Mouse (Mus musculus): ENCODE measurements around the gene Kdm5b. TPM values are rescaled to one million over a fixed set of nuclear protein-coding genes. Genes with fewer than 3 reads are reported as not detected.
"Not testable (repeated sequence)": the region's sequence is repeated elsewhere in the genome, so short reads cannot be mapped to it uniquely, and the experiment has no call there.

Gene Kdm5b
- polyA plus RNA-seq, 1 experiment, result 20.4 TPM

- TF ChIP-seq CTCF (IDR thresholded peaks at IDR 0.05; ENCODE audit: control insufficient read depth, insufficient read depth, low read length) (peak; percentile 87), POLR2A (IDR thresholded peaks at IDR 0.05; ENCODE audit: borderline replicate concordance, control insufficient read depth, low read depth, low read length) (no peak)
- WGBS, result 2% methylated on average over 7 of the region's 7 CpGs
- H3K4me3 ChIP-seq (replicated peaks; ENCODE audit: control insufficient read depth, low read depth, low read length), result no peak overlapping the region
- peaks cover 2% of the 10 kb centered on the region for H3K4me1 ChIP-seq (ENCODE audit: control insufficient read depth, insufficient read depth, low read length)
- no peak overlapping the region for H3K27ac ChIP-seq (ENCODE audit: control insufficient read depth, insufficient read depth, low read depth, low read length, poor library complexity)
These were observed 41.3 kb upstream of the Kdm5b start for GRCm38 (mm10) chr1:134518677-134519076.

- not testable (repeated sequence) for H3K4me1 ChIP-seq (ENCODE audit: control insufficient read depth, insufficient read depth, low read length); H3K4me3 ChIP-seq (replicated peaks; ENCODE audit: control insufficient read depth, low read depth, low read length); H3K27ac ChIP-seq (ENCODE audit: control insufficient read depth, insufficient read depth, low read depth, low read length, poor library complexity)
- 89% methylated on average over 5 of the region's 5 CpGs for WGBS
These were observed 40.8 kb upstream of the Kdm5b start for GRCm38 (mm10) chr1:134519201-134519600.

DNA sequence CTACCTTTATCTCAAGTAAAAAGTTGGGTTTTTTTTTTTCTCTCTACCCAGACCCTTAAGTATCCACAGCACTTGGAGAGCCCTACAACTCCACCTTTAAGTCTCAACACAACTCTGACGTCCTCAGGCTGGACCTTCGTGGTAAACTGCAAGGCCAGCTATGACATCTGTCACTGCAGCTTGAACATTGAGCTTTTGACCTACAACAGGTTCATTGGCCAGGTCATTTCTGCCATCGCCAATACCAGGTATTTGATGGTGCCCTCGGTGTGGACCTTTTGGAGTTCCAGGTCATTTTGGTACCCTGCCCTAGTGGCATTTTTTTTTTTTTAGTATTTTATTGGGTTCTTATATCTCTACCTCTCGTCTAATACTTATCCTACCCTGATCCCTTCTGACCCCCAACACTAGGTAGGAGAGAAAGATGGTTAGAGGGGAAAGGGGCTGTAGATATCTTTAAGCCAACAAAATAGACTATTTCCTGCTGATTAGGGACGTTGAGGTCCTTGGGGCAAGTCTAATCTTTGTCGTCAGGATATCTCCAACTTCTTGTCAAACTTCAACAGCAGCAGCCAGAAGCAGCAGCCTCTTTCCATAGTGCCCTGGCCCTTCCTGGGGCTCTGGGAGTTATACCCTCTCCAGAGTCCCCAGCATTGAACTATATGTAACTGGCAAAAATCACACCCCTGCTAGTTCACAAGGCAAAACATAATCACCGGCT is 39.8 kb upstream of the Kdm5b start:
- WGBS, result 67% methylated on average over 8 of the region's 8 CpGs
- Histone ChIP-seq H3K4me1 (ENCODE audit: control insufficient read depth, insufficient read depth, low read length) (peaks cover 2% of the 10 kb centered on the region), H3K27ac (ENCODE audit: control insufficient read depth, insufficient read depth, low read depth, low read length, poor library complexity) (no peak overlapping the region)

DNA sequence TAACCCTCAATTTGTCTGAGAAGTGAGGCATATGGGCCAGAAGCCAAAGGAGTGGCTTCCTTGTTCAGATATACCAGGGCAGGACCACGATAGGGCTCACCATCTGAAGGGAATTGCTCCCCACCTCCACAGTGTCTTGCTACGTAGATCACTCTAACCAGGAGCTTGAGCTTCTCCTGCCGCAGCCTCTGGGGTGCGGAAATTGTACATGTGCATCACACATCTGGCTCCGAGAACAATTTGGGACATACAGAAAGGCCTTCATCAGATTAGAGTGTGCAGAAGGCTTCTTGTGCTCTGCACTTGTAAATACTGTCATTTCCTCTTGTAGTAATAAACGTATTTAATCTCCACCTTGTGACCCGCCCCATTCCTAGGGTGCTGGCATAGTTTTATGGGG is 38.8 kb upstream of the Kdm5b start:
- TF ChIP-seq POLR2A (IDR thresholded peaks at IDR 0.05; ENCODE audit: borderline replicate concordance, control insufficient read depth, low read depth, low read length) (no peak), CTCF (IDR thresholded peaks at IDR 0.05; ENCODE audit: control insufficient read depth, insufficient read depth, low read length) (no peak)
- H3K27ac ChIP-seq (ENCODE audit: control insufficient read depth, insufficient read depth, low read depth, low read length, poor library complexity), result no peak overlapping the region
- 60% methylated on average over 7 of the region's 7 CpGs for WGBS
- no peak overlapping the region for H3K4me3 ChIP-seq (replicated peaks; ENCODE audit: control insufficient read depth, low read depth, low read length)
- H3K4me1 ChIP-seq (ENCODE audit: control insufficient read depth, insufficient read depth, low read length), result peaks cover 2% of the 10 kb centered on the region

More for the DNA sequence above, 39.8 kb upstream of the Kdm5b start:
- no peak overlapping the region for H3K4me3 ChIP-seq (replicated peaks; ENCODE audit: control insufficient read depth, low read depth, low read length)
- no peak for TF ChIP-seq CTCF (IDR thresholded peaks at IDR 0.05; ENCODE audit: control insufficient read depth, insufficient read depth, low read length)
- no peak for TF ChIP-seq POLR2A (IDR thresholded peaks at IDR 0.05; ENCODE audit: borderline replicate concordance, control insufficient read depth, low read depth, low read length)

DNA sequence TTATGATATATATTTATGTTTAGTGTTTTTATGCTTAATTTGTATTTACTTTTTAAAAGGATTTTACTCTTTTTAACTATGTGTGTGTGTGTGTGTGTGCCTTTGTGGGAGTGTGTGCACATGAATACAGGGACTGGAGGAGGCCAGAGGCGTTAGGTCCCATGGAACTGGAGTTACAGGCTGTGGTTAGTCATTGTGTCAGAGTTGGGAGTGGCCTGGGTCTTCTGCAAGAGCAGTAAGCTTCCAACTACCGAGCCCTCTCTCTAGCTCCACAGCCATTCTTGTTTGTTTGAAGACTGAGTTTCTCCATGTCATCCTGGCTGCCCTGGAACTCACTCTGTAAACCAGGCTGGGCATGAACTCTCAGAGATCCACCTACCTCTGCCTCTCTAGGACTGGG is 37.6 kb upstream of the Kdm5b start:
- H3K4me1 ChIP-seq (ENCODE audit: control insufficient read depth, insufficient read depth, low read length), result peaks cover 2% of the 10 kb centered on the region
- TF ChIP-seq CTCF (IDR thresholded peaks at IDR 0.05; ENCODE audit: control insufficient read depth, insufficient read depth, low read length) (no peak), POLR2A (IDR thresholded peaks at IDR 0.05; ENCODE audit: borderline replicate concordance, control insufficient read depth, low read depth, low read length) (no peak)
- 18% methylated on average over 2 of the region's 2 CpGs for WGBS
- H3K27ac ChIP-seq (ENCODE audit: control insufficient read depth, insufficient read depth, low read depth, low read length, poor library complexity), result peak overlapping the region; percentile 11; the same call in 1 of the 2 replicates
- H3K4me3 ChIP-seq (replicated peaks; ENCODE audit: control insufficient read depth, low read depth, low read length), result no peak overlapping the region

DNA sequence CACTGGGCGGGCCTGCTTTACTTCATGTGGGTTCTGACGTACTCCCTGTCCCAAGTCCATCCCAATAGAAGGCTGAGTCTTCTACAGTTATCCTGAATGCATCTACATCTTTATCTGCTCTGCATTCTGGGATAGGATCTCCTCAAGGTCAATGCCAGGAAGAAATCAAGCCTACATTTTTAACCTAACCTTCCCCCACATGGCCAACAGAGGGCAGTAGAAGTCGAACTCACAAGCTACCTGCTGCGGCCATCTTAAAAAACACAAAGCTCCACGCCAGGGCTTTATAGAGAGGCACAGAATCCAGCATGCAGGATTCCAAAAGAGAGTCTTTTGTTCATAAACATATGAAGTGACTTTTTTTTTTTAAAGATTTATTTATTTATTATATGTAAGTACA is 35.5 kb upstream of the Kdm5b start:
- H3K4me3 ChIP-seq (replicated peaks; ENCODE audit: control insufficient read depth, low read depth, low read length), result no peak overlapping the region
- 57% methylated on average over 5 of the region's 5 CpGs for WGBS

GRCm38 (mm10) chr1:134525015-134525414 is 35.0 kb upstream of the Kdm5b start:
- H3K4me1 ChIP-seq (ENCODE audit: control insufficient read depth, insufficient read depth, low read length), result peaks cover 2% of the 10 kb centered on the region
- no peak for TF ChIP-seq POLR2A (IDR thresholded peaks at IDR 0.05; ENCODE audit: borderline replicate concordance, control insufficient read depth, low read depth, low read length)
- no peak for TF ChIP-seq CTCF (IDR thresholded peaks at IDR 0.05; ENCODE audit: control insufficient read depth, insufficient read depth, low read length)
- no peak overlapping the region for H3K4me3 ChIP-seq (replicated peaks; ENCODE audit: control insufficient read depth, low read depth, low read length)
- no peak overlapping the region for H3K27ac ChIP-seq (ENCODE audit: control insufficient read depth, insufficient read depth, low read depth, low read length, poor library complexity)
- WGBS, result 90% methylated on average over 1 of the region's 1 CpGs

More for the DNA sequence above, 35.5 kb upstream of the Kdm5b start:
- TF ChIP-seq POLR2A (IDR thresholded peaks at IDR 0.05; ENCODE audit: borderline replicate concordance, control insufficient read depth, low read depth, low read length) (no peak), CTCF (IDR thresholded peaks at IDR 0.05; ENCODE audit: control insufficient read depth, insufficient read depth, low read length) (peak; percentile 60)
- peaks cover 2% of the 10 kb centered on the region for H3K4me1 ChIP-seq (ENCODE audit: control insufficient read depth, insufficient read depth, low read length)
- H3K27ac ChIP-seq (ENCODE audit: control insufficient read depth, insufficient read depth, low read depth, low read length, poor library complexity), result no peak overlapping the region

DNA sequence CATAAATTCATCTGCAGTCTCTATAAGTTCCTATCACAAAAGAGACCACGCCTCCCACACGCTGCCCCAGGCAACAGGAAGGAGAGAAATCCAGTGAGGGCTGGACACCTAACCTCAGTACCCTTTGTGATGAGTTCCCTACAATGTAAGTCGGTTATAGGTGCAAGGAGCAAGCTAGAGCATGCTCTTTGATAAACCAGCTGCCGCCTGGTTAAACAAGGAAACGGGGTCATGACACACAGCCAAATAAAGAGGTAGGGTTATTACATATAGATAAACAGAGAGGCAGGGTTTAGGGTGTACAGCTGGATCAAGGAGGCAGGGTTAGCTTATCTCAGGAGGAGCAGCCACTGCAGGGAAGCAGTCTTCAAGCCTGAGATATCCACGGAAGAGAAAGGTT is 33.2 kb upstream of the Kdm5b start:
- Histone ChIP-seq H3K4me1 (ENCODE audit: control insufficient read depth, insufficient read depth, low read length) (peaks cover 2% of the 10 kb centered on the region), H3K27ac (ENCODE audit: control insufficient read depth, insufficient read depth, low read depth, low read length, poor library complexity) (peak overlapping the region; percentile 75), H3K4me3 (replicated peaks; ENCODE audit: control insufficient read depth, low read depth, low read length) (no peak overlapping the region)
- 53% methylated on average over 6 of the region's 6 CpGs for WGBS
- no peak for TF ChIP-seq POLR2A (IDR thresholded peaks at IDR 0.05; ENCODE audit: borderline replicate concordance, control insufficient read depth, low read depth, low read length)

DNA sequence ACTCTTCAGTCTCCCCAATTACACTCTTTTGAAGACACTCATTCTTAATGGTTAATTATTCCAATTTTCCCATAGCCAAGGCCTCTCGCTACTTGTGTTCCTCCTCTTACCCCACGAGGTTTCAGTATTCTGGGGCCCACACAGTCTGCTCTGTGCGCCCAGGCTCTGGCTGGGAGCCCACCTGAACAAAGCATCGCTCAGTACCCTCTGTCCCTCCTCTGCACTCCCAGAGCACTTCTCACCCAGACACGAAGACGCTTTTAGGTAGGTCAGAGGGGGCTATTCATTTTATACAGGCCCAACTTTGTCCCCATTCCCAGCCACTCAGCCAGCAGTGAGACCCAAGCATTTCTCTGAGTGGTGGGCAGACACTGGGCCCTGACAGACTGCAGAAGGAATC is 29.4 kb upstream of the Kdm5b start:
- no peak overlapping the region for H3K27ac ChIP-seq (ENCODE audit: control insufficient read depth, insufficient read depth, low read depth, low read length, poor library complexity)
- H3K4me1 ChIP-seq (ENCODE audit: control insufficient read depth, insufficient read depth, low read length), result no peaks in the 10 kb centered on the region; the same call in 1 of the 2 replicates
- H3K4me3 ChIP-seq (replicated peaks; ENCODE audit: control insufficient read depth, low read depth, low read length), result no peak overlapping the region
- TF ChIP-seq POLR2A (IDR thresholded peaks at IDR 0.05; ENCODE audit: borderline replicate concordance, control insufficient read depth, low read depth, low read length) (no peak), CTCF (IDR thresholded peaks at IDR 0.05; ENCODE audit: control insufficient read depth, insufficient read depth, low read length) (no peak)
- WGBS, result 80% methylated on average over 6 of the region's 6 CpGs

- H3K27ac ChIP-seq (ENCODE audit: control insufficient read depth, insufficient read depth, low read depth, low read length, poor library complexity); H3K4me1 ChIP-seq (ENCODE audit: control insufficient read depth, insufficient read depth, low read length); H3K4me3 ChIP-seq (replicated peaks; ENCODE audit: control insufficient read depth, low read depth, low read length): not testable (repeated sequence)
- WGBS, result 93% methylated on average over 10 of the region's 10 CpGs
These were observed 26.3 kb upstream of the Kdm5b start for GRCm38 (mm10) chr1:134533710-134534109.

All from bone marrow, adult 2 months (tissue).